Mouse (Mus musculus): ENCODE measurements around the gene Msl1.

Gene Msl1

DNA sequence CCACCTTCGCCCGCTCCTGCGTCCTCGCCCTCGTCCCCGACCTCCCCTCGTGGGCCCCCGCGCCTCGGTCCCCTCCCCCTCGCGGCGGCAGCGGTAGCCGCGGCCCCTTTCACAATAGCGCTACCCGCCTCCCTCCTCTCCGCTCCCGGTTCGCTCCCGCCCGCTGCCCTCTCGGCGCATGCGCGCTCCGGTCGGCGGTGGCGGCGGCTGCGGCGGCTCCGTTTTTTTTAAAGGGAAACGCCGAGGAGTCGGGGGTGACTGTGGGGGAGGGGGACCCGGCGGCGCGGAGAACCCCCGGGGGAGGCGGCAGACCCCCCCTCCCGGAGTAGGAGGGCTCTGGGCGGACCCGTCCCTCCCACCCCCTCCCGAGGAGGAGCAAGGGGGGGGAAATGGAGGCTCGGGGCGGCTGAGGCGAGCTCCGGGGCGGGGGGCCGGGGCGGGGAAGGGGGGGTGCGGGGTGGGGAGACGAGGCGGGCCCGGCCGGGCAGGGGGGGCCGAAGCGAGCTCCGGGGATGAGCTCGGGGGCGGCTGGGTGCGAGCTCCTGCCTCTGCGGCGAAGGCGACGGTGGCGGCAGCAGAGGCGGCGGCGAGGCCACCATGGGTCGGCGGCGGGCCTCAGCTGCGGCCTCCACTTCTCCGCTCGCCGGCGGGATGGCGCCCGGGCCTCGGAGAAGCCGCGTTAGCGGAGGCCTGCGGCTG is at the start of gene Msl1:
Msl1 (plus strand) TSS at position 502 of the 699 bp plus-strand sequence.
- DNase-seq (ENCODE audit: low read depth): no peak

DNA sequence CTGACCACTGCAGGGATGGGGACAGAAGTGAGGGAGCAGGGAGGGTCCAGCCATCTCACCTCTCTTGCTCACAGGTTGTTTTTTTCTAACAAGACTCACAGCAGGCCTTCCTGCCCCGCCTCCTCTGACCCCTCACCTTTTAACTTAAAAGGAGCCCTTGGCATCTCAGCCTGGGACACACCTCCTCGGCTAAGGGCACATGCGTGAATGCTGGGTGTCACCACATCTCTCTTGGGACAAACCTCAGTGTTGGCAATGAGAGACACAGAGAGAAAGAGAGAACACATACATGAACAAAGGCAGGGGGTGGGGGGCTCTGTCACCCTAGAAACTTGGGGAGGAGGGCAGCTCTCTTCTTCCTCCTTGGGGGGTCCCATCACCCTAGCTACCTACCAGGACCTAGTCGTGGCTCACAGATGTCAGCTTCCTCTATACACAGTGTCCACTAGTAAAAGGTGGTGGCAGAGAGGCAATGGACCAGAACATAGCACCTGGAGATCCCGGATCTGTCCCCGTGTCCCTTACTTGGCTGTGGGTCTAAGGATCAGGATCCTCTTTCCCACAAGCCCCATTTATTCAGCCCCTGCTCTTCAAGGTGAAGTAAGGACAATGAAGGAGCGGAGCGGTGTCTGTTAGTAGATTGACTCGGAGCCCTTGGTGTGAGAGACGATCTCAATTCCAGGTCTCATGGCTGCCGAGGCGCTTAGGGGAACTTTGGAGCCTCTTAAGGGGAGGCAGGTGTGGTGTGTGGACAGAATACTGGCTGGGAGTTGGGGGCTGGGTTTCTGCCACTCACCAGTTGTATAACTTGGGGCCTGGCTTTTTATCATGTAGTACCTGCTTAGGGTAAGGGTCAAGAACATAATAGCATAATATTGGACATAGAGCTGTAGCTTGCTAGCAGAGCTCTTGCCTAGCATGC is 49.1 kb upstream of the Msl1 start:
- no peak for DNase-seq (ENCODE audit: low read depth)

DNA sequence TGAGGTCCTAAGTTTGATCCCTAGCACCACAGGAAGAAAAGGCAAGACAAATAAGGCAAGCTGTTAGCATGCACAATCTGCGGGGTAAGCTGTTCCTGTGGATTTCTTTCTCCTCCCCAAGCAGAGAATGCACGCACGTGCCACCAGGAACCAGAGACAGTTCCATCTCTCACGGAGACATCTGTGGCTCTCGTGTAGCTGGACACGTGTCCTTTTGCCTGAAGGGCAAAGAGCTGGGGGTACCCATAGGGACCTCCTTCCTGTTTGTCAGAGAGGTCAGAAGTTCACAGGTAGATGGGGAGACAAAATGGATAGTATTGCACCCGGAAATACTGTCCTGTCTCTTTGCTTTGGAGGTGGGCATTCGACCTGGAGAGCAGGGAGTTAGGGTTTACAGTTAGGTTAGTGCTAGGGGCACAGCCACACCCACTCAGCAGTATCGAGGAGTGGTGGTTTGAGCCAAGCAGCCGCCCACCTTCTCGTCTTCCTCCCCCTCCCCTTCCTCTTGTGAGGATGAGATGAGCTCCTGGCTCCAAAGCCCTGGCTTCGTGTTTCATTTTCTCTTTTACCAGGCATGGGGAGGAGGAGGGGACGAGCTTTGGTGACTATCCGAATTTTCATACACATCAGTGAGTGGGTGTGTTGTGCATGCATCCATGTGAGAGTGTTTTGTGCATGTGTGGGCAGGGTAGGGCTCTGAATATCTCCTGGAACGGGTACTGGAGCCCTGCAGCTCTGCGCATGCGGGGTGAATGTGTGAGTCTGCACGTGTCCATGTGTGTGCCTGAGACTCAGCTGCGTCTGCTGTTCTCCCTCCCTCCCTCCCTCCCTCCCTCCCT is 48.2 kb upstream of the Msl1 start:
- peak; percentile 74 for DNase-seq (ENCODE audit: low read depth)

DNA sequence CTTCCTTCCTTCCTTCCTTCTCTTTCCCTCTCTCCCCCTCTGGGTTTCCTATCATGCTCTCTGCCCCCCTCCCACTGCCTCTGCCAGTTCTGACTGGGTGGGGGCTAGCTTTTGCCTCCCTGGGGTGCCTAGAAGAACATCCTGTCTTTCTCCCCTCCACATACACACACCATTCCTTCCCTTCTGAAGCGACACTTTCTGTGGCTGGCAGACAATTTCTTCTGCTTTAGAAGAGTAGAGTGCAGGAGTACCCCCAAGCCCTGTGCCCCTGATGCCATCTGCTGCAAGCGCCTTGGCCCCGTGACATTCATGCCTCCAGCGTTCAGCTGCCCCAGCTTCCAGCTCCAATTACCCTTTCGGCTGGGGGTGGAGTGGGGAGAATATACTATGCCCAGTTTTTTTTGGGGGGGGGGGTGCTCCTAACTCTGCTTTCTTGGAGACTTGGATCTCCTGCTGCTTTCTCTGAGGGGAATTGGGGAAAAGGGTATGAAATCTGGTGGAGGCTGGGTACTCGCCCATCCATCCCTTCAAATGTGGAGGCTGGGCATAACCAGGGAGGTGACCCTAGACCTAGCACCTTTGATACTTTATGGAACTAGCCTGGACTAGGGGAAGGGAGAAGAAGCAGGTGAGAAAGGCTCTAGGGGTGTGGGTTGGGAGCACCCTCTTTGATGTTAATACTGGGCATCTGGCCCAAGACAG is 47.4 kb upstream of the Msl1 start:
- DNase-seq (ENCODE audit: low read depth): no peak

DNA sequence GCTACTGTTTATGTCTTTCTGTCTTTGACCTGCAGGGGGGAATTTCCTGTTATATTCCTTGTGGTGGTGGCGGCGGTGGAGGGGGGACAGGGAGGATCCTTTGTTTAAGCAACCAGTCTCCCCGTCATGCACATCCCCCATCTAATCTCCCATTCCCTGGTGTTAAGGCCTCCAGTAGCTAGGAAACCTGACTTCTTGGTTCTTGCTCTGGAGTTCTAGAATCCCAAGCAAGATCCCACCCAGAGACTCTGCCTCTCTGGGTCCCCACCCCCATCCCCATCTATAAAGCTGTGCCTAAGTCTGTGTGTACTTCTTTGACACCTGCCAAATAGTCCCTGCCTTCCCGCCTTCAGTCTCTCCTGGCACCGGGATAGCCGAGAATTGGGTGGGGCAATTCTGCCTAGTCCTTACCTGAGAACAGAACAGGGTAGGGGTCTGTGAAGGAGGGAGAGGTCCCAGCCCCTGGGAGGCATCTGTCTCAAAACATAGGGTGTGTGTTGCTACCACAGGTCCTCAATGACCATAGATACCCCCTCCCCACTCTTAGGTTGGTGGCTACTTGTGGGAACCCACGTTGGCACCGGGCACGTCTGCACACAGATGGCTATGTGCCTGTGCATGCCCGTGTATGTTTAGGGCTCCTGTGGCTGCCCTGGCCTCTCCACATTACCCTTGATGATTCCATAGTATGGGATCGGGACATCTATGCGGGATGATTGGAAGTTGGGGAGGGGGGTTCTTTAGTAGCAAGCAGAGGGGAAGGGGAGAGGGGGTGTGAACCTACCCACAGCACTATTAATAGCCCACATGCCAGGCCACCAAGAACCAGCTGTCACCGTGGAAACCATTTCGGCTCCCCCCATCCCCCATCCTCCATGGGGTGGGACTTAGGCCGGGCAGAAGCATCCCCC is 46.6 kb upstream of the Msl1 start:
- no peak for DNase-seq (ENCODE audit: low read depth)

DNA sequence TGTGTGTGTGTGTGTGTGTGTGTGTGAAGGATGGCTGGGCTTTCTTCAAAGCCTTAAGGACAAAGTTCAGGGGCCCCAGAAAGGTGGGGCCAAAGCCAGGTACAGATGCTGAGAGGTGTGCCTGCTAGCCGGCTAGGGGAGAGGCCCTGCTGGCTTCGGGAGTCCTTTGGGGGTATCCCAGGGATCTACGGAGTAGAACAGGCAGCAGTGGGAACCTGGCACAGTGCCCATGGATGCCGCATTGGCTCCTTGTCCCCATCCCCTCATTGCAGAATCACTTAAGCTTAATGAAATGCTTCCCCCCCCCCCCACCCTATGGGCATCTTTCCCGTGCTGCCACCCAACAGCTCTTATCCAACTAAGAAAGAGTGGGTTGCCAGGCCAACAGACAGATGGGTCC is 45.6 kb upstream of the Msl1 start:
- no peak for DNase-seq (ENCODE audit: low read depth)

DNA sequence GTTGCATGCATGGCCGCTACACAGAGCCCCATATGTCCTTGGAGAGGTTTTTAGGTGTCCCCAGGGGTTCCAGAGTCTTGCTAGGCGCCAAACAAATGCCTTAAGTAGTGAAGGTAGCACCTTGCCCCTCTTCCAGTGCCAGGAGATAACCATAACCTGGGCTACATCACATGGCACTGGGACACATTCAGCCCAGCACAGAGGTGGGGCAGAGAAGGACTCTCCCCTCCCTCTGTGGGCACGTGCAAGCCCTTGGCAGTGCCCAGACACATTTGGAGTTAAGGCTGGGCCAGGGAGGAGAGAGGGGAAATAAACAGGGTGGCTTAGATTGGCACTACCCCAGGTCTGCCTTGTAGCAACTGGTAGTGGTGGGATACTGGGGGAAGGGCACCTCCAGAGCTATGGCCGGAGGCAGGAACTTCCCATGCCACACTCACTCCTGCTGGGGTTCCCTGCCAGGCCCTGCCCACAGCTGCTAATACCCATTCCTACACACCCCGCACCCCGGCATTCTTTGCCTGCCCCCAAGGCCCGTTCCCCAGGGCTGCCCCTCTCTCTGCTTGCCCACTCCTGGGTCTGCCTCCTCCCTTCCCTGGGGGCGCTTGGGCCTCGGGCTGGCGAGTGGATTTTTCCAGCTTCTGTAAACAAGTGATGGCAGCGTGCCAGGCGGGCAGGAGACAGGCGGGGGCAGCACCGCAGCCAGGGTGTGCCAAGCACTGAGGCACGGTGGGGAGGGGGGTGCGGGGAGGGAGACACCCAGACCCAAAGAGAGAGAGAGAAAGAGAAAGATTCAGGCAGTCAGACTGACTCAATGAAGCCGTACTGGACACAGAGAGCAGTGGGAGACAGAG is 44.7 kb upstream of the Msl1 start:
- DNase-seq (ENCODE audit: low read depth): no peak

DNA sequence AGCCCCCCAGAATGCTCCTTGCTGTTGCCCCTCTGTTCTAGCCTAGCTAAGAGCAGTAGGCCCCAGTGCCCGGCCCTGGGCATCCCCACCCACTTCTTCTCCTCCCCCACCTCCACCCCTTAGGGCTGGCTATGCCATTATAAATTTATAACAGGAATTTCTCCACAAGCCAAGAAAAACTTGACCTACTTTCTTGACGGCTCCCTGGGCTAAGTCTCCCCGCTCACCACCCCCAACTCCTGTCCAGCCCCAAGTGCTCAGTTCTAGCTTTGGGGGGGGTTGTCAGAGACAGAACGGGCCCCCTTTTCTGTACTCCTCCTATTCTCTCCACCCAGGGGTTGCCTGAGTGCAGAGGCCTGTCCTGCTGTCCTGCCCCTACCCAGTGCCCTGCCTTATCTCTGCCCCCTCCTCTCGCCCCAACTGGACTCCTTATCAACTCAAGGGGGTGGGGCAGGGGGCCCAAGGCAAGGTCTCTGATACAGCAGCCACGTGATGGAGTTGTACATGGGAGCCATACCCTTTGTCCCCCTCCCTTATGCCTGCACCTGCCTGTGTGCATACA is 44.0 kb upstream of the Msl1 start:
- no peak for DNase-seq (ENCODE audit: low read depth)

DNA sequence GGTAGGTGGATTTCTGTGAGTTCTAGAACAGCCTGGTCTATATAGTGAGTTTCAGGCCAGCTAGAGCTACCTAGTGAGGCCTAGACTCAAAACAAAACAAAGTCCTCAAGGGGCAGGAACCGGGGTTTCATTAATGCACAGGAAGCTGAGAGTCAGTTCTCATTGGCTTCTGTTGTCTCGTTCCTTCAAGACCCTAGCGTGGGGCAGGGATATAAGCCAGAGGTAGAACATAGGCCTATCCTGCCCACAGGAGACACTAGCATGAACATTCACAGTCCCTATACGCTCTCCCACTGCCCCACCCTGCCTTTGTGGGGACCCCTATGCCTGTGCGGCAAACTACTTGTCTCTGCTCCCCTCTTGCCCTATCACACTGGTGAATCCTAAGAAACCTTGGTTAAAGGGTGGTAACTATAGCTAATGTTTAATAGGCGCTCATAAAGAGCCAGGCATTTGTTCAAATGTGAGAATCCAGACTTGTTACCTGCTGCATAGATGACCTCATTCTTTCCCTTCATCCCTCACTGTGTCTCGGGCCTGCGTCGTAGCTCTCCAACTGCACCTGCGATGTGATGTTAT is 42.7 kb upstream of the Msl1 start:
- DNase-seq (ENCODE audit: low read depth): no peak

DNA sequence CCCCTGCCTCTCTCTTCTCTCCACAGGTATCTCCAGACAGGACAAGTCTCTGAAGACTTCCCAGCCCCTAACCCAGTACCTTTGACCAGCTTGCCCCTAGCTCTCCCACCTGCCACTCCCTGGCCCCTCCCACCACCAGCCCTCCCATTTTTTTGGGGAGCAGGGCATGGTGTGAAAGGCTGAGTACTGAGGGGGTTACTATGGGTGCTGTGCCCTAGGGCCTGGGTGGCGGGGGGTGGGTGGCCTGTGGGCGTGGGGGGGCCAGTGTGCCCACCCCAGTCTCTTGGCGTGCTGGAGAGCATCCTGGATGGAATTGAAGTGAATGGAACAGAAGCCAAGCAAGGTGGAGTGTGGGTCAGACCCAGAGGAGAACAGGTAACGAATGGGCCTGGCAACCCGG is 42.1 kb upstream of the Msl1 start:
- DNase-seq (ENCODE audit: low read depth): no peak

DNA sequence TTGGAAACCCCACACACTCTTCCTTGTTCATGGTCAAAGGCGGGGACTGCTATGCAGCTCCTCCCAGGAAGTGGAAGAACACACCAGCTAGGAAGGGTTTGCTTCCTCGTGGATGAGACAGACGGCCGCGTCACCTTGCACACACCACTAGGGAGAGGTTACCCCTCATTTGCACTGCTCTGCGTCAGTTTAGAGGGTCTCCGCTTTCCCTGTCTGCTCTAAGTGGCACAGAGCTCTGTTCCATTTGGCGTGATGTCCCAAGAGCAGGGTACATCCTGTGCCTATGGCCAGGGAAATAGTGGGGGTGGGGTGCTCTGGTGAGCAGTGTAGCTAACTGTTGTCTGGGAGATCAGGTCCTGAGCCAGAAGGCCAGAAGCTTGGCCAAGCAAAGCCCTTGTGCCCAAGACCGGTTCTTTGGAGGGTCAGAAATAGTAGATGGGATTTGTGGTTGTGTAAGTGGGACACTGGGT is 41.1 kb upstream of the Msl1 start:
- DNase-seq (ENCODE audit: low read depth): no peak

DNA sequence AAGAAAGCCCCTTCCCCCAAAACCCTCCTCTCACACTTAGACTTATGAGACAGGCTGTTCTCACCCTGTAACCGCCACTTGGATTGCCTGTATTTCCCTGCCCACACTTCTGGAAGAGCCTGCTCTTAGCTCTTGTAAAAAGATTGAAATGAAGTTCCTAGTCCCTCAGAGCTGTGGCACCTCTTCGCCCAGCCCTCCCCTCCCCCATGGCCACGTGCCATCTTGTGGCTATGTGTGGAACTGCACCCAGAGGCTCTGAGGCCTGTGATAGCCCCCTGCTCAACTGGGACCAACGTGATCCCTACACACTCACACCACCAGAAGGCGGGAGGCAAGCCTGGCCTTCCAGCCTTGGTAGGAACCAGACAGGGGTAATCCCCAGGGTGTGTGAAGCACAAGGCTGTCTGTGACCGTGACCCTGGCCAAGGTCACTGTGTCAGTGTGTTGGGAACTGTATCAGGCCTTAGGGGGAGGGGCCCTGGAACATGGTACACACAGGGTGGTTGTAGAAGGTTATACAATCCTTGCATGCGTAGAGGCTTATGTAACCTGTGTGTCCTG is 40.6 kb upstream of the Msl1 start:
- DNase-seq (ENCODE audit: low read depth): no peak

DNA sequence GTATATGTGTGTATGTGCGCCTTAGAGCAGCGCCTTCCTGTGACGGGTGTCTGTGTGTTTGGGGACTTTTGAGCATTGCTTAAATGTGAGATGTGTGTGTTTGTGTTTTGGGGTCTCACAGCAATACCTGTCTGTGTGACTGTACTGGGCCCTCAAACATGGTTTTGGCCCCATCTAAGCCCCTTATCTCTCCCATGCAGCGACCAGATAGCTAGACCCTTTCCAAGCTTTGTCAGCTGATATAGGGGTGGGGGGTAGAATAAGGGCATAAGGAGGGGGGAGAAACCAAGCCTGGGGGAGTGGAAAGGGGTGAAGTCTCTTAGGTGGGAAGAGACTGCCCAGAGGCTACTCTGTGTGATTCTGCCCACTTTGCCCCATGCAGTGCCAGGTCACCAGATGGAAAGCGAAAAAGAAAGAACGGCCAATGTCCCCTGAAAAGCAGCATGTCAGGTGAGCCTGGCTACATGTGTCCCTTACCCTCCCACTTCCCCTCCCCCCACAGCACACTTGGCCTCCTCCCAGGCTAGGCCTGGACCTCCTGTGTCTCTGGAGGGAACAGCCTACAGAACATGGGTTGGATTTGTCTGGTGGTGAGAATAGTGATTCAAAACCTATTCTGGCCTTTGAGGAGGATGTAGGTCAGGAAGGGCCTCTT is 39.5 kb upstream of the Msl1 start:
- no peak for DNase-seq (ENCODE audit: low read depth)

DNA sequence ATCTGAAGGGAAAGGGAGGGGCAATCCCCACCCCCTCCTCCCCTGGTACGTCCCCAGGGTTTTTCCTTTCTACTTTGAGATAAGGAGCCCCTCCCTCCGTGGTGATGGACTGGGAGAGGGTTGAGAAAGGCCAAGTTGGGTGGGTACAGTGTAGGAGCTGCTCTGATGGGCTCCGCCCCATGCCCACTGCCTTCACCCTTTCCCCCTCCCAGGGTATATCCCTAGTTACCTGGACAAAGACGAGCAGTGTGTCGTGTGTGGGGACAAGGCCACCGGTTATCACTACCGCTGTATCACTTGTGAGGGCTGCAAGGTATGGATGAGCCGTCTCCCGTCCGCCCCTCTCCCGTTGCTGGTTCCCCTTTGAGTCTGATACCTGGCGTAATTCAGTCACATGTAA is 38.6 kb upstream of the Msl1 start:
- DNase-seq (ENCODE audit: low read depth): no peak

DNA sequence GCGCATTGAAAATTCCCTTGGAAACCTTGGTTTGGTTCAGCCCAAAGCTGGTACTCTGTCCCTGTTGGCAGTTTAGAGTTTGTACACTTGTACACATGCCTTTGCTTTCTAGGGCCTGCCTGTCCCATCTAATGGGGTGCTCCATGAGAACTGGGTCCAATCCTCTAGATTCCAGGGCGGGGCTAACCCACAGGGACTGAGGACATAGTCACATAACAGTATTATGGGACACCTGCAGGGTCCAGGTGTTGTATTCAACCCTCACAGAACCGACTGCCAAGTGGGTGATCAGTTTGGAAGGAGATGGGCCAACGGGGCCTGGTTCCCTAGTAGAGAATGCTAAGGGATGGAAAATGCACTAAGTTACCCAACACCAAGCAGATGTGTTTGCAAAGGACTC is 33.4 kb upstream of the Msl1 start:
- no peak for DNase-seq (ENCODE audit: low read depth)

DNA sequence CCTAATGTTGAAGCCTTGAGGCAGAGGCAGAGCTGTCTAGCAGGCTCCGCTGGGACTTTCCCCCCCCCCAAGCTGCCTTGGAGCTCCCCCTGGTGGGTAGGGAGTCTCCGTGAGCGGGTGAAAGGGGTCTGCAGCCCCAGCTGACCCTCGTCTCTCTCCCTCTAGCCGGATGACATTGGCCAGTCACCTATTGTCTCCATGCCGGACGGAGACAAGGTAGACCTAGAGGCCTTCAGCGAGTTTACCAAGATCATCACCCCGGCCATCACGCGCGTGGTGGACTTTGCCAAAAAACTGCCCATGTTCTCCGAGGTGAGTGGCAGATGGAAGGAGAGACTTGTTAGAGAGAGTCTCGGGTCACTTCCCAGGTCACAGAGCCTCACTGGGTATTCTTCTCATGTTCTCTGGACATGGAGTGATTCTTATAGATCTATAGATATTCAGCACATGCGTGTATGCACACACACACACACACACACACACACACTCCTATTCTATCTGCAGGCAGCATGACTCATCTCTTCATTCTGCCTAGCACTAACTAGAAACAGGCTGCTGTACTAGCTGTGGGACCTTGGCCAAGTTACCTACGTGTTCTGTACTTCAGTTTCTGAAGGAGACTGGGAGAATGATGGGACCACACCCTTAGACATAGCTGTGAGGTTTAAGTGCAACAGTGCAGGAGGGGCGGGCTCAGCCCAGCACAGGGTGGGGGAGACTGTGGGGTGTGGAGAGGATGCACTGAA is 32.4 kb upstream of the Msl1 start:
- no peak for DNase-seq (ENCODE audit: low read depth)

DNA sequence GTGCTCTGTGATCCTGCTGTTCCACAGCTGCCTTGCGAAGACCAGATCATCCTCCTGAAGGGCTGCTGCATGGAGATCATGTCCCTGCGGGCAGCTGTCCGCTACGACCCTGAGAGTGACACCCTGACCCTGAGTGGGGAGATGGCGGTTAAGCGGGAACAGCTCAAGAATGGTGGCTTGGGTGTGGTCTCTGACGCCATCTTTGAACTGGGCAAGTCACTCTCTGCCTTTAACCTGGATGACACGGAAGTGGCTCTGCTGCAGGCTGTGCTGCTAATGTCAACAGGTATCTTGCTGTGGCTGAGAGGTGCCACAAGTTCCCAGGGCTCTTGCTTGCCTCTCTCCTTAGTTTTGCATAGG is 31.8 kb upstream of the Msl1 start:
- DNase-seq (ENCODE audit: low read depth): no peak

DNA sequence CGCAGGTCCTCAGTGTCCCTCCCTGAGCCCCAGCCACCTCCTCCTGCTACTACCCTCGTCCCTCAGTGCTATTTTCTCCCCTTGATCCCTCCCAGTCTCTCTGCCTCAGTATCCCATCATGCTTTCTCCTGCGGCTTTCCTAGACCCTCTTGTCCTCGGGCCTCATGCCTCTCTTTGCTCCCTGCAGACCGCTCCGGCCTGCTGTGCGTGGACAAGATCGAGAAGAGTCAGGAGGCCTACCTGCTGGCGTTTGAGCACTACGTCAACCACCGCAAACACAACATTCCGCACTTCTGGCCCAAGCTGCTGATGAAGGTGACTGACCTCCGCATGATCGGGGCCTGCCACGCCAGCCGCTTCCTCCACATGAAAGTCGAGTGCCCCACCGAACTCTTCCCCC is 31.2 kb upstream of the Msl1 start:
- DNase-seq (ENCODE audit: low read depth): no peak
